Mouse (Mus musculus): ENCODE measurements around the gene Nectin2.

Nectin2 gene

DNA sequence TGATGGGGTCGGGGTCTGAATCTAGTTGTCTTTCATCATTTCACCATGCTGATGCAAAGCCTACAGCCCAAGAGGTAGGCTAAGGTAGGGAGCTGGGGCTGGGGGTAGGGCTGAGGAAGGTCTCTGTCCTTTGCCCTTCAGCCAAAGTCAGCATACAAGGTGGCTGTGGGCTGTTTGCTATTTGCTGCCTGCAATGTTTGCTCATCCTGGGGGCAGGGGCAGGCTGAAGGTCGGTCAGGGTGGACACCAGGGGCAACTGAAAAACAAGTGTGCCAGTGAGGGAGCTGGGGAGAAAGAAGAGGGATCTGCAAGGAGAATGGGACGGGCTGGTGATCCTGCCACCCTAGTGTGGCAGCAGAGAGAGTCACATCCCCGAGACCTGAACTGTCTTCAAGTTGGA is 64.9 kb downstream of the Nectin2 start:
- DNase-seq, result no peak

- no peak for DNase-seq
Observed at GRCm38 (mm10) chr7:19683771-19684201, 66.5 kb downstream of the Nectin2 start.

GRCm38 (mm10) chr7:19682979-19683378 is 67.3 kb downstream of the Nectin2 start:
- DNase-seq, result no peak

DNA sequence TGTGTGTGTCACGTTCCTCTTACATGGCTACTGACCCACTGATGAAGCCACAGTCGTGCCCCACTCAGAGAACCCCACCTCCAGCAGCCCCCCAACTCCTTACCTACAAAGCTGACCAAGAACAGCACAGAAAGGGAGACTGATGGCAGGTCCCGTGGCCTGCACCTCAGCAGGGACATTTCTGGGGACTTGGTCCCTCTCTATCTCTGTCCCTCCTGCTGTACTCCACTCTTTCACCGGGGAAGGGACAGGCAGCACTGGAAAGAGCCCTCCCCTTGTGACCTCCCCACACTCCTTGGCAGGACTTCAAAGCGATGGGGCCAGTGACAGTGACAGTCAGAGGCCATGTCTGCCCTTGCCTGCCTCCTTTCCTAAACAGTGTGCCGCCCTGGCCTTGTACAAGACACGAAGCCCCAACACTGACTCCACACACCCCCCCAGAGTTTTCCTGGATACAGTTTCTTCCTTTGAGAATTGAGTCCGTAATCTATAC is 69.0 kb downstream of the Nectin2 start, which contains the start of the genes Gm44805 and Apoc4:
TSS of gene Gm44805 (minus strand) at position 222 of the 493 bp plus-strand sequence.
TSS of gene Apoc4 (minus strand) at position 278 of the 493 bp plus-strand sequence.
- peak; percentile 29 for DNase-seq

GRCm38 (mm10) chr7:19680702-19681101 is 69.6 kb downstream of the Nectin2 start:
- DNase-seq, result no peak

DNA sequence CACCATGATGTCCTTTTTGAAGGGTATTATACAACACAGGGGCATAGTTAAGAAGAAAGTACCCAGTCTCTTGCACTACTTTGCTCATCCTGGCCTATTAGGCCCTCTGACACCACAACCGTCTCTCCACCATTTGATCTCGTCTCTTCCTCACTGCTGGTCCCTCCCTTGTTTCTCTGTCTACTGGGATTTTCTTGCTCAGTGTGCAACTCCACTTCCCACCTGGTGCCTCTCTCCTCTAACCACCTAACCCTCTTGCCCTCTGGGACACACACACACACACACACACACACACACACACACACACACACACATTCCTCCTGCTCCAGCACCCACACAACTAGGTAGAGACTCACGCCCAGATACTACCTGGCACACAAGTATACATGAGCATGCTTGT is 71.4 kb downstream of the Nectin2 start:
- no peak for DNase-seq

DNA sequence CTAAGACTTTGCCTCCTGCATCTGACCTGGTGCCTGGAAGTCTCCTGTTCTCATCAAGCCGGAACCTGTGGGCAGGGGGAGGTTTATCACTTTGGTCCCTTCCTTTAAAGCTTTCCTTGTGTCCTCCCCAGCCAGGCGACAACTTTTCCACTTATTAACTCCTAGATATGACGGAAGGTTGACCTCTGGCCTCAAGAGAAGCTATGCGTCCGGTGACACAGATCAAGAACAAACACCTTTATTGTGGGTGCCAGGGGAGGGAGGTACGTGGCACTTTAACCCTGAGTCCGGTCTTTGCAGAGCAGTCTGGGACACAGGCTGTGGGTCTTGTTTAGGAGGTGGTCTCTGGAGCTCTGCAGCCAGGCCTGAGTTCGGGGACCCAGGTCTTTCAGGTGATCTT is 72.4 kb downstream of the Nectin2 start, which contains the start of gene Apoc2:
TSS of gene Apoc2 (minus strand) at position 70 of the 400 bp plus-strand sequence.
- DNase-seq, result no peak

DNA sequence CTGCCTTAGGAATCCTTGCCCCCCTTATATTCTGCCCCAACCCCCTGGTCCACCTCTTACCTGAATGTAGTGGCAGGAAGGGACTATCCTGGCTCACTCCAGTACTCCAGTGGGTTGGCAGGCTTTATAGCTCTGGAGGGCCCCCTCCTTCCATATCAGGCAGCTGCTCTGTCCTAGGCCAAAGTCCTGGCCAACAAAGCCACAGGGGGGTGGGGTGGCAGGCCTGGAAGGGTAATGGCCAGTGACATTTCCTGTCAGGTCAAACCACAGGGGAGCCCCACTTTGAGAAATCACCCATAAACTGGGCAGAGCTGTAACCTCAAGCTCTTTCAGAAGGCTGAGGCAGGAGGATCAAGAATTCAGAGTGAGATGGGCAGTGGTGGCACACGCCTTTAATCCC is 73.6 kb downstream of the Nectin2 start:
- DNase-seq, result no peak

- DNase-seq, result no peak
Observed at GRCm38 (mm10) chr7:19675824-19676223, 74.5 kb downstream of the Nectin2 start.

- DNase-seq, result no peak
Observed at GRCm38 (mm10) chr7:19673083-19673699, 77.1 kb downstream of the Nectin2 start.

DNA sequence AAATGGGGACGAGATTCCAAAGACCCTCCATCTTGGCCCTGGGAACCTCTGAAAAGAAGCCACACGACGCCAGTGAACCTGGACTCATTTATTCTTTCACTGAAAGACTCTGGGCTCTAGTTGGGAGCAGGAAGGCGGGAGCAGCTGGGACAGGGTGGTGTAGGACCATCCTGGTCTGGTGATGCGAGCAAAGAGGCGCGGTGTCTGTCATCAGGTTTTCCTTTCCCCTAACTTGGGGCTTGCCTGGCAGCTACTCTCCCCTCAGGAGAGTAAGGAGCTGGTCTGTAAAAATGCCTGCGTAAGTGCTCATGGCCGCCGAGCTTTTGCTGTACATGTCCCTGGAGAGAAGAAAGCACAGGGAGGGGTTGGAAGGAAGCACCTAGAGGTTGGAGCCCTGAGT is 78.8 kb downstream of the Nectin2 start:
- no peak for DNase-seq

- peak; percentile 97 for DNase-seq
Observed at GRCm38 (mm10) chr7:19668947-19669721, 81.1 kb downstream of the Nectin2 start.

DNA sequence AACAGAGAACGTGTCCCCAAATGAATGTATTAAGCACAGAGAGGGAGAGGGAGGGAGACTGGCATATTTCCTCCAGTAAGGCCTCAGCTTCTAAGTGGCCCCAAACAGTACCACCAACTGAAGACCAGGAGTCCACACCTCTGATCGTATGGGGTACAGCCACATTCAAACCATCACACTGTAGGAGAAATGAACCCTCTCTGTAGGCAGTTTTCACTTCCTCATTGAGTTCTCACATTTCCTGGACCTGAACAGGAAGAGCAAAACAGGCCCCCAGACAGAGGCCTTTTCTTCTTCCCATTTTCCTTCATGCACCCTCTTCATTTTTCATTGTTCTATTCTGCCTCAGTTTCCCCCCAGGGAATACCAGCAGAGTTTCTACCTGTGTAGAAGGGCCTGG is 82.8 kb downstream of the Nectin2 start:
- DNase-seq, result no peak

GRCm38 (mm10) chr7:19666750-19667149 is 83.5 kb downstream of the Nectin2 start:
- DNase-seq, result no peak

Data from lung, postnatal 10 days (tissue).